Mouse (Mus musculus) left cerebral cortex, postnatal 14 days (tissue): ENCODE results near the gene Ciz1. TPM values are rescaled to one million over a fixed set of nuclear protein-coding genes. Genes with fewer than 3 reads are reported as not detected.

Experiments
- DNase-seq, 2 experiments: peaks; one replicate each; pipeline ENCODE4 v3.0.0; 2021 to 2022; ENCODE audit warnings: low spot score in 2 of 2, mixed read lengths in 1 of 2
- intact Hi-C: fragments of 180-260 bp; cut with DNase I; formaldehyde crosslinking; loops from one replicate; pipeline ENCODE4 v1.15.1; 2025
- microRNA-seq, 2 experiments: library from miRNA; unstranded; fragments of <30 nt; microRNA quantifications; one replicate each; pipeline ENCODE4 v1.2.0; 2022
- total RNA-seq, 2 experiments: library from RNA; stranded (reverse); gene quantifications; 2 replicates each; pipeline ENCODE4 v1.2.3; 2021

Ciz1 gene
- total RNA-seq, 2 experiments from 2014 or later, result 69.5 to 79.0 TPM

GRCm38 (mm10) chr2:32427720-32428119 lies 75.6 kb downstream of the Ciz1 start:
- intact Hi-C loops, result no loop called here
- DNase-seq, result no peak

GRCm38 (mm10) chr2:32428262-32428722 lies 76.2 kb downstream of the Ciz1 start:
- intact Hi-C loops, result no loop called here
- DNase-seq, result peak; percentile 74 to 89

GRCm38 (mm10) chr2:32429215-32429891 lies 77.2 kb downstream of the Ciz1 start:
- no peak for DNase-seq
- intact Hi-C loops, result no loop called here

Small RNAs within 50 kb of the gene (microRNA-seq; reads per million reads assigned to microRNA genes)
- gene Gm23363 (0 reads per million in 2 experiments), gene Mir199b (0.67 to 2.9 reads per million in 2 experiments)

Other genes with a start within 250 kb of the Ciz1 start
- gene Prrc2b, start 201.2 kb upstream of the Ciz1 start, total RNA-seq, result 100 to 1,000 TPM; 244 to 245 TPM
- gene Pomt1, start 115.7 kb upstream of the Ciz1 start, total RNA-seq, result 10 to 100 TPM; 21.6 to 23.7 TPM
- gene Uck1, start 92.2 kb upstream of the Ciz1 start, total RNA-seq, result 10 to 100 TPM; 57.5 to 64.7 TPM
- 10 to 100 TPM; 78.9 to 83.9 TPM for gene Golga2, start 64.9 kb upstream of the Ciz1 start, total RNA-seq
- gene Swi5, start 64.3 kb upstream of the Ciz1 start, total RNA-seq, result 100 to 1,000 TPM; 204 to 219 TPM
- gene Dnm1, start 1.0 kb downstream of the Ciz1 start, total RNA-seq, result 1,000 to 10,000 TPM; 1,093 to 1,153 TPM
- 100 to 1,000 TPM; 265 to 282 TPM for gene 1110008P14Rik, start 29.6 kb downstream of the Ciz1 start, total RNA-seq
- 1 to 10 TPM; 1.5 to 2.6 TPM for gene Lcn2, start 35.9 kb downstream of the Ciz1 start, total RNA-seq
- 10 to 100 TPM; 43.5 to 48.3 TPM for gene Ptges2, start 43.6 kb downstream of the Ciz1 start, total RNA-seq
- 1 to 10 TPM; 4.0 to 4.1 TPM for gene Naif1, start 98.1 kb downstream of the Ciz1 start, total RNA-seq
- 10 to 100 TPM; 52.1 to 55.4 TPM for gene Slc25a25, start 99.1 kb downstream of the Ciz1 start, total RNA-seq
- 10 to 100 TPM; 35.2 to 44.4 TPM for gene Fam102a, start 183.0 kb downstream of the Ciz1 start, total RNA-seq
- gene Dpm2, start 218.5 kb downstream of the Ciz1 start, total RNA-seq, result 10 to 100 TPM; 78.7 to 86.3 TPM
- gene Pip5kl1, start 222.5 kb downstream of the Ciz1 start, total RNA-seq, result 10 to 100 TPM; 12.7 to 14.3 TPM
- 1 to 10 TPM in 1 of 2 experiments, under 1 TPM in 1; 0.86 to 1.1 TPM for gene 9430097D07Rik, start 223.4 kb downstream of the Ciz1 start, total RNA-seq
- 10 to 100 TPM; 36.2 to 38.4 TPM for gene St6galnac4, start 234.8 kb downstream of the Ciz1 start, total RNA-seq
- gene St6galnac6, start 247.4 kb downstream of the Ciz1 start, total RNA-seq, result 100 to 1,000 TPM; 110 to 114 TPM